Mouse (Mus musculus) layer of hippocampus, adult 2 months (tissue): ENCODE results near the gene Xcl1. TPM values are rescaled to one million over a fixed set of nuclear protein-coding genes. Genes with fewer than 3 reads are reported as not detected.

ENCODE experiments used
- DNase-seq, 2 experiments: peaks; one replicate each; pipeline ENCODE4 v3.0.0; 2022; ENCODE audit warnings: low spot score in 2 of 2
- H3K27ac ChIP-seq: fragments of 200-600 bp; 2 replicates; pipeline ENCODE4 v1.8.1; 2022
- H3K4me3 ChIP-seq: fragments of 200-600 bp; 2 replicates; pipeline ENCODE4 v1.8.1; 2022; ENCODE audit warnings: mild to moderate bottlenecking
- CTCF ChIP-seq: fragments of 200-600 bp; conservative IDR thresholded peaks from 2 replicates; pipeline ENCODE4 v1.8.1; 2022; ENCODE audit warnings: antibody characterized with exemption, mild to moderate bottlenecking, moderate library complexity
- total RNA-seq, 2 experiments: library from RNA; stranded (reverse); gene quantifications; 2 replicates each; pipeline ENCODE4 v1.2.3; 2021

The Xcl1 gene
- total RNA-seq, 2 experiments from 2014 or later, result not detected

DNA sequence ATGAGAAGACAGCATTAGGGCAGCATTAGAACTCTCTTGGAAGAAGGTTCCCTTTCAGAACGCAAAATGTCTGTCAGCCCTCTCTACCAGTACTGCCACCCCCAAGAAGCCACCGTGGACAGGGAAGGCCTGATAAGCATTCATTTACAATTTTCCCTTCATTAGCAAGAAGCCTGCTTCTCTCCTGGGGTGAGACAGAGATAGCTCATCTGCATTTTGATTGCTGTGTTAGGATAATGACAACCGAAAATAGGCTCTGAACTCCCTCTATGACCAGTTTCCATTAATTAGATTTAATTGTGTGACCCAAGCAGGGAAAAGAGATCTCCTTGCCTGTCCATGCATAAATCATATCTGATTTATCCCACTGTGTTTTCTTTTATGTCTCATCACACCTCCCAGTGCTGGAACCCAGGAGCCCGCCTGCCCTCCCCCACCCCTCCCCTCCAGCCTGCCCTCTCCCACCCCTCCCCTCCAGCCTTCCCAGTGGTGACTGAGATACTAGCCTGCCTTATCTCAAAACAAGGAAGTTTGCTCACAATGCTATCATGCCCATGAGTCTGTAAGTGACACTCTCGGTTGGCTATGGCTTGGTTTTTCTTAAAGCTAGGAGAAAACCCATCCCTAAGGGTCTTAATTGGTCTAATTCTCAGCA is 38.0 kb downstream of the Xcl1 start:
- peak overlapping the region; percentile 99 for H3K27ac ChIP-seq
- DNase-seq, result no peak
- H3K4me3 ChIP-seq, result no peak overlapping the region
- TF ChIP-seq CTCF, result no peak

- DNase-seq, result no peak
- Histone ChIP-seq H3K4me3 (no peak overlapping the region), H3K27ac (no peak overlapping the region)
- no peak for TF ChIP-seq CTCF
Observed at GRCm38 (mm10) chr1:164896211-164897145, 38.8 kb downstream of the Xcl1 start.

GRCm38 (mm10) chr1:164895806-164896205 is 39.5 kb downstream of the Xcl1 start:
- TF ChIP-seq CTCF, result no peak
- H3K4me3 ChIP-seq, result no peak overlapping the region
- H3K27ac ChIP-seq, result no peak overlapping the region
- DNase-seq, result no peak

- Histone ChIP-seq H3K27ac (no peak overlapping the region), H3K4me3 (no peak overlapping the region)
- TF ChIP-seq CTCF, result no peak
- no peak for DNase-seq
Observed at GRCm38 (mm10) chr1:164890366-164890765, 45.0 kb downstream of the Xcl1 start.

GRCm38 (mm10) chr1:164888563-164888962 is 46.8 kb downstream of the Xcl1 start:
- H3K27ac ChIP-seq, result no peak overlapping the region
- DNase-seq, result no peak
- H3K4me3 ChIP-seq, result no peak overlapping the region
- TF ChIP-seq CTCF, result no peak

- TF ChIP-seq CTCF, result no peak
- Histone ChIP-seq H3K27ac (no peak overlapping the region), H3K4me3 (no peak overlapping the region)
- no peak for DNase-seq
Observed at GRCm38 (mm10) chr1:164887775-164888174, 47.6 kb downstream of the Xcl1 start.

DNA sequence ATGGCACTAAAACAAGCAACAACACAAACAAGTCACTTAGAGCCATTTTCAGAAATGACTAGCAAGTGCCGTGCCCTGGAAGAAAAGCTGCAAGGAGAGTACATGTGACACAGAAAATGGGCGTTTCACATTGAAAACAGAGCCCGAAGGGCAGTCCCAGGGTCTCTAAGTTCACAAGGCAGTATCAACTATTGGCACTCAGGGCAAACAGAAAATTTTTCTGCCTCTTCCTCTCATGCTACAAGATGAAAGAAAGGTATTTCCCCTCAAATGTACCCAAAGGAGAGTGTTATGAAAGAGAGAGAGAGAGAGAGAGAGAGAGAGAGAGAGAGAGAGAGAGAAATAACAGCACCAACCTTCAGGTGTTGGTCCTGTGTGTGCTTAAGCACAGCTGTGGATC is 53.4 kb downstream of the Xcl1 start:
- Histone ChIP-seq H3K4me3 (no peak overlapping the region), H3K27ac (no peak overlapping the region)
- DNase-seq, result no peak
- no peak for TF ChIP-seq CTCF

Other genes with a start within 250 kb of the Xcl1 start
- not detected for gene Dpt, start 138.9 kb downstream of the Xcl1 start, total RNA-seq
- not detected for gene Tbx19, start 225.2 kb upstream of the Xcl1 start, total RNA-seq